Mouse (Mus musculus) kidney, adult 8-10 months (tissue): ENCODE results near the gene Osbpl9.

ENCODE experiments used
- DNase-seq, 2 experiments: peaks; one replicate each; pipeline ENCODE4 v3.0.0; 2022

Osbpl9 gene

DNA sequence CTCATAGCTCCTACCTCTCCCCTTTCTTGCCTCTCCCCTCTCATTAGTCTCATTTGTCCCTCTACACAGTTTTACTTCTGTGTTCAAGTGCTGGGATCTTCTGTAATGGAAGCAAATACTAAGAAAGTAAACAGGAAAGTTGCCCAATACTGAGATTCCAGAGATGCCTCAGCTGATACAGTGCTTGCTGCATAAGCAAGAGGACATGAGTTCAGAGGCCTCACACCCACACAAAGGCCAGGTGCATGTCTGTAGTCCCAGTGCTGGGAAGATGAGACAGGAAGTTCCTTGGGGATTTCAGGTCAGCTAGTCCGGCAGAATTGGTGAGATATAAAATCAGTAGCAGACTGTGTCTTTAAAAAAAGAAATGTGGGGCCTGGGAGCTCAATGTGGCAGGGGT lies 2.3 kb upstream of the Osbpl9 start:
- DNase-seq: no peak

DNA sequence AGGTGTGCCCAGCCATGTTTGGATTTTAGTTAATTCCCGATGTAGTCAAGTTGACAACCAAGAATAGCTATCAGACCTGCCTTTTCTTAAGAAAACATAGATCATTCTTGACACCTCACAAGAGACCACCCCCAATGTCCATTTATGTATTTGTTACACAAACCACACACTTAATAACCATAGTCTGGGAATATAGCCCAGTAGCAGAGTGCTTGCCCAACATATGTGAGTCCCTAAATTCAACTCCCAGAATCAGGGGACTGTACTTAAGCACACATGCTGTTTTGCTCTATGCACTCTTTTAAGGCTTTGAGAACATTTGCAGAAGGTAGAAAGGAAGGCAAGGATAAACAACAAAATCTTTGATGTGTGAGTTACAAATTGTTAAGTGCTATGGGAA lies 1.9 kb upstream of the Osbpl9 start:
- no peak for DNase-seq

DNA sequence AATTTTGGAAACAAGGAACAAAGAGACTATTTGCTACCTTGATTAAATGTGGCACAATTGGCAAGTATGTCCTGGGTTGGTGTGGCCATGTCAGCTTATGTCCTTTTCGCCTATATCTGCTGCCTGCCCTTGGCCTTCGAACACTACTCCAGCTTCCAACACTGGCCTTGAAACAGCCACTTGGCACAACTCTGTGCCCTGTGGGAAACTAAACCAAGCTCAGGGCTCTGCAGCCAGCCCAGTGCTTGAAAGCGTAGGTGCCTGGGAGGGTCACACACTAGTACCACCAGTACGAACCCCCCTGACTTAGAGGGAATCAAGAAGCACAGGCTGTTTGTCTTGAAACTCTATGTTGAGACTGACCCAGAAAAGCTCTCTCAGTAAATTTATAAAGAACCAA lies 3.0 kb downstream of the Osbpl9 start:
- DNase-seq: no peak

DNA sequence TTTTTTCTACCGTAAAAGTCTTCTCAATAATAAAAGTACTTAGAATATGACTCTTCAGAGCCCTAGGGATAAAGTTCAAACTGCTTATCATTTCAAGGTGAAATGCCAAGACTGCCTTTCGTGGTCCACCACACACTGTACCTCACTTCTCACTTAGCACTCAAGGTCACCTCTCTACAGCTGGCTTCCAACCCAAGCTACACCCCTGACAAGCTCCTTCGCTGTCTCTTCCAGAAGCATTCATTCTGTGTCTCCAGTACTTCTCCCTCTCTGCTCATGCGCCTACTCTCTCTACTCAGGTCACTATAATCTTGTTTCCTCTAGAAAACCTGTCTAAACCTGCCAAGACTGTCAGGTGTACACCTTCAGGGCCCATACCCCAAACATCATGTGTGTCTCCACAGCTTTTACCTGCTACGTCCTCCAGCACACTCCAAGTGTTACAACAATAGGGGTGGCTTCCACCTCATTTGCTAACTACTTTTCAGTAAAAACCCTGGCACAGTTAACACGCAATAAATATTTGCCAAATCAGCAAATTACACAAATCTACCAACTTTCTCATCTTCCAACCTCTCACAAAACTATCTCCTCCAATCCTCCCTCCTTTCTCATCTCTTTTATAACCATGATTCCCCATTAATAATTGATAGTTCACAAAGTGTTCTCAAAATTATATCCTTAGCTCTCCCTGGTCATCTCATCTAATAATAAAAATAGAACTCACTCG lies 6.0 kb downstream of the Osbpl9 start:
- peak in 1 of 2 experiments; percentile 40 for DNase-seq

DNA sequence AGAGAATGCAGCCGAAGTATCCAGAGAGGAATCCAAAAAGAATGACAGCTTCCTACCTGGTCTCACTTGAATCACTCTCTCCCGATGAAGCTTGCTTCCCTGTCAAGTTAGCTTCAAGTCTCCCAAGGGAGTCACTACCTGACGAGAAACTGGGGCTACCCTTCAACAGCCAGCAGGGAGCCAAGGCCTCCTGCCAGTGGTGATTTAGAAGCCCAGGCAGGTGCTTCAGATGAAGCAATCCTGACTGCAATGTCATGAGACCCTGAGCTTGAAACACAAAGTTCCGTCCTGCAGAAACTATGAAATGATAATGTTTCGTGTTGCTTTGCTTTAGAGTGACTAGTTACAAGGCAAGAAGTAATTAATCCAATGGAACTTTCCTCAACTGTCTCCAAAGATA lies 8.2 kb downstream of the Osbpl9 start:
- DNase-seq: no peak

DNA sequence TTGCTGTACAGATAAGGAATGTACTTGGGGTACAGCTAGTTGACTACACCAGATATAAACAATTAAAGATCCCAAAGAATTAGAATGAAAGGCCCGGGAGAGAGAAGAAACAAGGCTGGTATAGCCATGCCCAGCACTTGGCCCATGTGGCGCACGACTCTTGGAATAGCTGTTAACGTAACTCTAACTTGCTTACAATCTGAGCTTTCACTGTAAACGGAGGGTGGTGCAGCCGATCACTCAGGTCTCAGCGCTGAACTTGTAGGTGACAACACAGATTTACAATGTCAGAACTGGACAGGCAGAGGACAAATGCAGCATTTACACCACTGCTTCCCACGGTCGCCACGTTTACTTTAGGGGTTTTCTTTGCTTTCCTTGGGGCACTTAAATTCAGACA lies 10.5 kb downstream of the Osbpl9 start:
- no peak for DNase-seq

DNA sequence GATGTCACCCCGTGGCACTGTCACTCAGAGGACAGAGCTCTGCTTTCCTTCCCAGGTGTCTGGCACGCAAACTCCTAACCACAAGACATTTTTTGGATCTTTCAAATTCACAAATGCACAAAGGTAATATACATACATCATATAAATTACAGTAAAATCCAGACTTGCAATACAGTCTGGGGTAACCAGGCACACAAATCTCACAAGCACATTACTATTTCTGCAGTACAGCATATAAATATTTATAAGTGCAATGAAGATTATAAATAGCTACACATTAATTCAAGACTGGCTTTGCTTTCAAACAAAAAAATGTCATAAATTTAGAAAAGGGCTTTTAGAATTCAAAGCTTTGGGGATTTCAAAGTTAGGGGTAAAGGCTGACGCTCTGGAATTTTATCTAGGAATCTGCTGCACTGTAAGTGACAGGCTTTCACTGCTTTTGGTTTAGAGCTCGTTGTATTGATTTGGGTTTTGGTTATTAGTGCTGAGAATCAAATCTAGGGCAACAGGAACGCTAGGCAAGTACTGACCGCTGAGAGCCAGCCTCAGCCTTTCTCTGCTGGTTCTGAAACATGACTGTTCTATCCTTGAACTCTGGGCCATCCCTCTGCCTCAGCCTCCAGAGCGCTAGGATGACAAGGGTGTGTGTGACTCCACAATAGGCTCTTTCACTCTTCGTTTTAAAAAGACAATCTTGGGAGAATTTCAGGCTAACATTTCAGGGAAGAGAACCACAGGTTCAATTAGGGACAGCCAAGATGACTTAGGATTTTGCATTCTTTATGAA lies 16.3 kb downstream of the Osbpl9 start:
- no peak for DNase-seq

DNA sequence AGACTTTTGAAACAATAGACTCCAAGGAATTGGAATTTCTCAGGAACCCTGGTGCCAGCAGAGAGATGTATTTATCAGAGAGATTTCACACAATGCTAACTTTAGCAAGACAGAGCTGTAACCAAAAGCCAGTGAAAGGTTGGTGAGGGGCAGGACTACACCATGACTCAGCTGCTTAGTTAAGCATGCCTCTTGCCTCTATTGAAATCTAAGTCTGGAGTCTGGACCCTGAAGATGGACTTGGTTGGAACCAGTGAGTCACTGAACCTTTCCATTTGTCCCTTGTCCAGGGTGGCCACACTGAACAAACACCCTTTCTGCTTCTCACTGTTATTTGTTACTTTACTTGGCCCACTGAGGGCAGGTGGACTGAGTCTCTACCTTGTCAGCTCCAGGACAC lies 26.4 kb downstream of the Osbpl9 start:
- DNase-seq: no peak

DNA sequence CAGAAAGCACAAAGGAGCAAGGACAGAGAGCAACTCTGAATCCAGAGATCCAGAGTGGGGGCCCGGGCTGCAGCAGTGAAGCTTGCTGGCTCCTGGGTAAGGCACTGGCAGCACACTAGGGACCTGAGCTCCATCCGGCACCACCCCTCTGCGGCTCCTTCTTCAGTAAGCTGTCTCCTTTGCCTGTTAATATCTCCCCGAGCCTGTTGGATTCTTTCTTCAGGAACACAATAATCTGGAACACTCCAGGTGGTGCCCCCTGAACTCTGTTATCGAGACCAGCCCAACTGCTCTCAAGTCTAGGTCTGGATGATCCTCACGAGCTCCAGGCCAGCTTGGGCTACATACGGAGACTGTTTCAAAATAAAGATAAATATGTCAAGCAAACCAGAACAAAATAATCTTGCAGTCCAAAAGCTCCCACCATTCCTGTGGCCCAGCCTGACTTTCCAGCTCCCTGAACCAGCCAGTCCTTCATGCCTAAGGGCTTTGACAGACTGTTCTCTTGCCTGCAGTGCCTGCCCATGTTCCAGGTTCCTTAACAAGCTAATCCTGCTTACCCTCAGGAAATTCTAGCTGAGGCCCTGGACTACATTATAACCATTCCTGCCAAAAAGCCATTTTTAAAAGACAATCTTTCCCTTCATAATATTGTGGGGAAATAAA lies 28.2 kb downstream of the Osbpl9 start:
- DNase-seq: no peak

DNA sequence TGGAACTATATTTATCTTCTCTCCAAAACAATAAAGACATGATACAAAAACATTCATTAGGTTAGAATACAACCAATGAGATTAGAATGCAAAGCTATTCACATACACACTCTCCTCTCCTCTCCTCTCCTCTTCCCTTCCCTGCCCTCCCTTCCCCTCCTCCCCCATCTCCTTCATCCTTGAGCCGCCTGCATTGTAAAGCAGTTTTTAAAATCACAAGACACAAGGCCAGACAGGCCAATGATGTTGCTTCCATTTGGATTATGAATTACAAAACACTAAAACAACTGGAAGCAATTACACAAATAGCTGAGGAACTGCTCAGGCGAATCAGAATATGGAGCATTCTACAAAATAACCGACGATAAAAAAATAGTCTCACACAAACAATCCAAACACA lies 28.7 kb downstream of the Osbpl9 start:
- no peak for DNase-seq

DNA sequence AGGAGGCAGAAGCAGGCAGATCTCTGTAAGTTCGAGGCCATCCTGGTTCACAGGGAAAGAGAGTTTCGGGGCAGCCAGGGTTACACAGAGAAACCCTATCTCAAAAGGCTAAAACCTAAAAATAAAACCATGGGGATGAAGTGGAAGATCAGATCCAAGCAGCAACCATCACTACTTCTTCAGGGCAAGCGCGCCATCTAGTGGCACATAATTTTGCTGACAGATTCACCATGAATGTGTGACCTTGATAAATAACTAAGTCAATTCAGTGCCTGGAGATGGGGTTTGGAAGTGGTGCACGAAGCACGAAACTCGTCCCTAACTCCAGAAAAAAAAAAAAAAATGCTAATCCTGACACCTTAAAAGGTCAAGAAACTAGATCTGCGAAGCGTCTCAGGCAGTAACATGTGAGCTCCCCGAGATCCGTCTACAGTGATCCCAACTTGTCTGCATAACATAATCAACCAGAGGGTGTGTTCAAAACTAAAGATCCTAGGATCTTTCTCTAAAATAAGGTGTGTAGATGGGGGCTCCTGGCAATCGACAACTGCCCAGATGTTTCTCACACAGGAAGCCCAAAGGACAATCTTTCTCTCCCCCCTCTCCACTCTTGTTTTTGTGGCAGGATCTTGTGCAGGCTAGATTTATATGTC lies 36.4 kb downstream of the Osbpl9 start:
- peak; percentile 75 to 92 for DNase-seq

DNA sequence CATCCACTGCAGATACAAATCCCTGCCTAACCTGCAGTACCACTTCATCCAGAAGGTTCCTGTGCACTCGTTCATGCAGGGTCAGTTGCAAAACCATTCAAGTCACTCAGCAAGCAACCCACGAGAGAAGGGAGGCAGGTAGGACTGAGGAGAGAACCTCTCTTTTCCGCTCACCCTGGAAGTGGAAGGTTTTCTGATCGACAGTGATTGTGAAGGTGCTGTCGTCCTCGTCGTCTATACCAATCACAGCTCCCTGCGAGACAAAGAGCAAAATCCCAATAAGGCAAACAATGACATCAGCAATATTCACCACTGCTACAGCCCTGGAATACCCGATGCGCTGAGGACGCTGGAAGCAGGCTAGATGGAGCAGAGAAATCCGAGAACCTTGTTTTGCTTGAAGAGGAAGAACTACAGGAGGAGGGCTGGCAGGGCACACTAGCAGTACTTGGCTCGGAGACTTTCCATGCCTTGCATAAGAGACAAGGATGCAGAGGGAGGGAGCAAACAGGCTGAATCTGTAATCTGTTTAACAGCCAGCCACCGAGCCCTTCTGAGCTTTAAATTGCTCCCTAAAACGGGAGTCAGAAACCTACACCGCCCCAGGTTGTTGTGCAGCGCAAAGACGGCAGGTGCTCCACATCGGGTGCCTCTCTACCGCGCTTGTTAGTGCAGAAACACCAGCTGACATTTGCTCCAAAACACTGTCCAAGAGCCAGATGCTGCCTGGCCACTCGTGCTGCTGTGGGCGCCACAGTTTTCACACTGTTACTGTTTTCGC lies 45.4 kb downstream of the Osbpl9 start:
- DNase-seq: no peak

DNA sequence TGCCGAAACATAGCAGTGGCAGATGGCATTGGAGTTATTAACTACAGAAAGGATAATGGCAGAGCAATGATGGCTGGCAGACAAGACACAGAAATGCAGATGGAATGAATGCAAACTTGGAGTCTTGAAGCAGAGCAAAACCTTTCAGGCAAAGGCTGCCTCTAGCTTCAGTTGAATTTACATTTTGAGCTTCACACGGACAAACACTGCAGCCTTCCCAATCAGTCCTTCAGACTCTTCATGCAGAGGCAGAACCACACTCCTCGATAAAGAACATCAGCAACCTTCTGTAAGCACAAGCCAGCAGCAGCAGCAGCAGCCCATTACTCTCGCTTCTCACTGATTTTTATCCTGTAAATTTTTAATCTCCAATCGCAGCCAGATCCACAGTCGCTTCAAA lies 46.0 kb downstream of the Osbpl9 start:
- no peak for DNase-seq

DNA sequence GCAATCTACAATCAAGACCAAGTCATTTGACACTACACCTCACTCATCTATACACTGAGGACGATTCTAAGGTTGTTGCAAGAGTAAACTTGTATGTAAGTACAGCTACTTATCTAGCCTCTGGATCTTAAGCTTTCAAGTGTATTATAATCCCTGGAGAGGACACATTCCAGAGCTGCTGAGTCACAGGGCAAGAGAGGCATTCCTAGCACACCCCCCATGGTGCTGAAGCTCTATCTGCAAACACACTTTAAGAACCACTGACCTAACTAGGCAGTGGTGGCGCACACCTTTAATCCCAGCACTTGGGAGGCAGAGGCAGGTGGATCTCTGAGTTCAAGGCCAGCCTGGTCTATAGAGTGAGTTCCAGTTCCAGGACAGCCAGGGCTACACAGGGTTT lies 51.9 kb downstream of the Osbpl9 start:
- no peak for DNase-seq

DNA sequence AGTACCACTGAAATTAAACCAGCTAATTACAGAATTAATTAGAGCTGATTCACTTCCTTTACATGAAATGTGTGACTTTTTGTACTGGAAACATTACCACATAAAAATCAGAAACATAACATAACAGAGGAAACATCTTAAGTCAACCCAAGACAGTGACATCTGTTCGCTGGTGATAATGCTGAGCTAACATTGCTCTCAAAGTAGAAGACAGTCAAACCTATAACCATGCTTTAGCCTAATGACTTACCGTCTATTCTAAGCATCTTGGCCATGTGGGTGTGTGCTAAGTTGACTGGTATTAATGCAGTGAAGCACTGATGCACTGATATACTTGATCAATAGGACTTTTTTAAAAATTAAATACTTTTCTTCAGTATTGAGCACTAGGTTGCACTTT lies 52.7 kb downstream of the Osbpl9 start:
- DNase-seq: no peak

DNA sequence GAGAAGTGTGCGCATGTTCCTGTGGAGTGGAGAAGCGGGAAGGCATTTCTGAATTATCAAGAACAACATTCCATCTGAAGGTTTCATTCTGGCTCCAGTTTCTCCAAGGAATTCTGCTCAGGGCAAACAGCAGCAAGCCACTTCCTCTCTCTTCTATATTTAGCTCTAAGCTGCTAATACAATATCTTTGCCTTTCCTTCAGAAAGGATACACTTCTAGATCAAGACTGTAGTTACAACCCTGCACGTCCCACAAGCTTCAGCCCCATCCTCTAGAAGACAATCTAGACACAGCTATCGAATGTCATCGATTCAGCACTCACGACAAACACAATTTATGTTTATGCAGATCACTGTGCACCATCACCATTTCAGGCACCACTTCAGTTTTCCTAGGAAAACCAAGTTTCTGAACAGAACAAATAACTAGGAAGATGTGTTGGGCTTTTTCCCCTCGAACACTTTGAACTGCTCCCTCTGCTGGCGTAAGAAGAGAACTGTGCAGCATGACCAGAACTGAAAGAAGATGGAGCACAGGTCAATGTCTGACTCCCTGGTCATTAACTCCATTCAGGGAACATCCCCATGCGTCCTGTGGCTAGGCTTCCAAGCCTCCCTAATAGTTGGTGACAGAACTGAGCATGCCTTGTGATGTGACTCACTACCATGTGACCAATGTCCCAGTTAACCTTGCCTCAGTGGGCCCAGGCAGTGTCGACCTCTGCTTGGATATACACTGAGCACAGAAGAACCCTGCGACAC lies 54.6 kb downstream of the Osbpl9 start:
- peak; percentile 61 to 65 for DNase-seq

DNA sequence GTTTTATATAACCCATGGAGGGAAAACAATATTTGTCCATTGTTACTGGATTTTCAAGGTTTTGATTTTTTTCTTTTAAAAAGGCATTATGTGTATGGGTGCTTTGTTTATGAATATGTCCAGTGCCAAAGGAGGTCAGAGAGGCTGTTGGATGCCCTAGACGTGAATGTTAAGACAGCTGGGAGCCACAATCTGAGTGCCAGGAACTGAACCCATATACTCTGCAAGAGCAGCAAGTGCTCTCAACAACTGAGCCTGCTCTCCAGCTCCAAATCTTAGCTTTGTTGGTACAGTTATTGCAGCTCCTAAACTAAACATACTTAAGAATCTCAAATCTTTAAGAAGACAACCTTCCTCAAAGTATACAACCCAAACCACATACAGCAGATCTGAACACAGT lies 59.0 kb downstream of the Osbpl9 start:
- no peak for DNase-seq

DNA sequence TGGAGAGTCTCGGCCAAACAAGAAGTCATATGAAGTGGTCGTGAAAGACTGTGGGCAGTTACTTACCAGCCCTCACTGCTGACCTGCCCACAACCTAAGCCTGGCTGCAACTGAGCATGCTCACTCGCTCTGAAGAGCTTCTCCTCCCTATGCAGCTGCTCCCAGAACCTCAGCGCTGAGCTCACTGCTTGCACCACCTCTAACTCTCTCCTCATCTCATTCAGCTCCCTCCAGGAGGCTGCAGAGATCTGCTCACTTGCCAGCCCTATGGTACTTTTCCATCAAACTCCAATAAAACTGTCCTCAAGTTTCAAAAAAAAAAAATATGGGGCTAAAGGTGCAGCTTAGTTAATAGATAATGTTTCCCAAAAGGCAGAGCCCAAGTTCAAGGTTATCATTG lies 63.5 kb downstream of the Osbpl9 start:
- DNase-seq: peak; percentile 60 to 68

DNA sequence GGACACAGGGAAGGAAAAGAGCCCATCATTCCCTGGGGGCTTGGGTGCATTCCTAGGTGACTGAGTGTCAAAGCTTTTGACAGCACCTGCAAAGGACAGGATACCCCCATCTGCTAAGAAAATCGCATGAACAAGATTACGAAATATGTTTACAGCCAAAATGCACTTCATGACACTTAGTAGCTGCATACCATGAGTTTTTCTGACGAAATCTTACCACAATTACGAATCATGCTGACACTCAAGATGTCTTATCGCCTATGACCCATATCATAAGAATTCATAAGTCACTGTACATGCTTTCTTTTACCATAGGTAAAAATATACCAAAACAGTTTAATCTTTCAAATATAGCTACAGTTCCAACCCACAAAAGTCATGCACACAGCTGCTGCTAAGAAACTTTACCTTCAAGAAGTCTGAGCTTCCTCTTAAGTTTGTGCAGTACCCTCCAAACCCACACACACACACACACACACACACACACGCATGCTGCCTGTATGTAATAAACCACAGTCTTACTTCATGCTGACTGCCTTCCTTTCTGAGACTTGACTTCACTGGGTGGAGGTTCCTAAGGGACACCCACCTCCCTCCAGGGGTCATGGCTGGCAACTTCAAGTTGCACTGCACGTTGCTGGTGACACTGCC lies 65.5 kb downstream of the Osbpl9 start:
- DNase-seq: no peak

DNA sequence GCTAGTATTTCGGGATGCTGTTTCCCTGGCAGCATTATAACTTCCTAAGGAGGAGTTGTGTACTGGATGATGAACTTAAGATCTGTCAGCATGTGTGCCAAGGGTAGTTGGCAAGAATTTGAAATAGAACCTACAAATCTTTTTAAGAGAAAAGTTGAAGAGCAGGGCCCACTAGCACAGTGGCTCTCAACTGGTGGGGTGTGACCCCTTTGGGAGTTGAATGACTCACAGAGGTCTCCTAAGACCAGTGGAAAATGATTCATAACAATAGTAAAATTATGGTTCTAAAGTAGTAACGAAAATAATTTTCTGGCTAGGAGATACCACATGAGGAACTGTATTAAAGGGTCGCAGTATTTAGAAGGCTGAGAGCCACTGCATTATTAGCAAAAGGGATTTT lies 67.1 kb downstream of the Osbpl9 start:
- DNase-seq: no peak

DNA sequence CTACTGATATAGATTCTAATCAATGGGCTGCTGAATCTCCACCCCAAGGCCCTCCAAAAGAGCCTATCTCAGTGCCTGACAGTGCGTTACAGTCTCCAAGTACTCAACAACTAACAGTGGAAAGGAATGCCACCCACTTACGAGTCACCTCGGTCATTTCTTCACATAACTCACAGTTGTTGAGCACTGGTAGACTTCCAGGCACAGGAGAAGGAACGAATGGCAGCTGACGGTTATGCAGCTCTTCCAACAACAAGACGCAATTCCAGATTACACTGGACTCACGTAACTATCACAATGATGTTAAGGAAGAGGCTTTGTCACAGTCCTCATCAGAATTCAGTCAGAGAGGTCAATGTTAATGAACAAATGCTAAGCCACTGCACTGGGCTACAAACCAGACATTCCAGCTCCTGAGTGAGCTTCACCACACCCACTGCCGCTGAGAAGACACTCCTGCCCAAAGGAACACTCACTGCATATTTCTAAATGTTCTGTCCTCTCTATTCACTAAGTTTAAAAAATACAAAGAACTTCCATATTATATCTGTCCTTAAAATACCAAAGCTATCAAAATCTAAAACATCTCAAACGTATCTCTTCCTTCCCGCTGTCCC lies 70.7 kb downstream of the Osbpl9 start:
- DNase-seq: no peak
